Mouse (Mus musculus): ENCODE measurements around the gene Ppp6r2. TPM values are rescaled to one million over a fixed set of nuclear protein-coding genes. Genes with fewer than 3 reads are reported as not detected.
A peak's percentile ranks its signal among the peaks of the same experiment; 100 is the strongest.

Gene Ppp6r2
- total RNA-seq (2021), result 10 to 100 TPM; 39.6 to 49.0 TPM
- long read RNA-seq, experiment 1, partial matches to known transcripts, result 1 of 11 reads
- long read RNA-seq, experiment 1, other reads (novel, unspliced or antisense), result 8 of 11 reads
- long read RNA-seq, experiment 2, partial matches to known transcripts, result 1 of 7 reads
- long read RNA-seq, experiment 2, other reads (novel, unspliced or antisense), result 6 of 7 reads

- DNase-seq, result peak; percentile 86 to 93
Observed at GRCm38 (mm10) chr15:89210915-89211715, at the start of gene Ppp6r2. Gene Ppp6r2, plus strand, starts transcription at chr15:89211553.

DNA sequence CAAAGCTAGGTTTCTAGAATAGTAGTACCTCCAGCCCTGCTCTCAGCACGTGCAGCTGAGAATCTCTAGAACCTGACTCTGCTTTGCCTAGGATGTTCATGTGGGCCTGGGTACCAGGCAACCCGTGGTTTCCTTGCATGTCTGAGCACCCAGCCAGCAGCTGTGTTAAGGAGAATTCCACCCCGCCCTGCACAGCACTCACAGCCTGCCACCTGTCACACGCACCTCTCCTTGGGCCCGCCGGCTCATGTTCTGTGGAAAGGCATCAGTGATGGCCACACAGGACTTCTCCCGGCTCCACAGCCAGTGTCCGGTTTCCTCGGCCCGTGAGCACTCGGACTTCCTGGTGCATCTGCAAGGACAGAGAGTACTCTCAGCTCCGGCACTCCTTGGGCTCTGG, 45.9 kb upstream of the Ppp6r2 start:
- no peak for DNase-seq

- DNase-seq, result no peak
Observed at GRCm38 (mm10) chr15:89168922-89169321, 42.4 kb upstream of the Ppp6r2 start.

DNA sequence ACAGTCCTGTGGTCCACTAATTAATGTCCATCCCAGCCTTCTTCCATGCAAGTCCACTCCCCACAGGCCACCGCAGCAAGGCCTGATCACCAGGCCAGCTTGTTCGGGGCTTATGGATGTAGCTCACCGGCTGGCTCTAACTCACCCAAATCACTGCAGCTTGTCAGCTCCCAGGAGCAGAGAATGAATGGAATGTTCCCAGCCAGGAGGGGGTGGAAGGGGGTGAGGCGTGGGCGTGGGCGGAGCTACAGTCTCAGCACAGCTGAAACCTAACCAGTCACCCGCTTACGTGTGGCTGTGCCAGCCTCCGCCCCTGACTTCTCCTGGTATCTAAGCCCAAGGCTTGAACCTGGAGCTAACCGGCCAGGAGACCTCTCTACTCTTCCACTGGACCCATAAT, 41.9 kb upstream of the Ppp6r2 start:
- DNase-seq, result peak; percentile 86 to 91

GRCm38 (mm10) chr15:89170102-89170501, 41.3 kb upstream of the Ppp6r2 start:
- DNase-seq, result peak; percentile 27 to 59

GRCm38 (mm10) chr15:89171526-89172051, 39.8 kb upstream of the Ppp6r2 start:
- DNase-seq, result no peak

DNA sequence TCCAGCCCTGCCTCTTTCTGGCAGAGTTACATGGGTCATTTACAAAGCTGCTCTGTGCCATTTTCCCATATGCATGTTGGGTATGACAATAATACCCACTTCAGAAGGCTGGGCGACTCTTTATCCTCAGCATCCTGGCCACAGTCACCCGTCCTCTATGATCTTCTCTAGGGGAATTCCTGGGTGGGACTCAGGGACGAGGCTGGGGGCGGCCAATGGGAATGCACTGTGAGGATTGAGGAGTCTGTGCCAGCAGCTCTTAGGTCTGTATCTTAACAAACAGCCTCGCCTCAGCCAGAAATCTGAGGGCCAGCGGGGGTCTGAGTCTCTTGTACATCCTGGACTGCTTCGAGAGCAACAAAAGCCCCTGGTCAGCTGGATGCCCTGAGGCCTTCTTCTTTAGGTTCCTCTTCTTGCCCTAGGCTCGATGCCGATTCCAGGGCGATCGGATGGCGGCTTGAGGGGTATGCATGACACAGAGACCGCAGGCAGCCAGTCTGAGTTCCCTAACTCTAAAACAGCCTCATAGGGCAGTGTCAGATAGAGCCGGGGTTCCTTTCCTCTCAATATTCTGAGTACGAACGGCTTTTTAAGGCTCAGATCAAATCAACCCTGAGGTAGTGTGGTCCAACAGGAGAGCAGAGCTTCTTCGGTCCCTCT, 38.9 kb upstream of the Ppp6r2 start:
- no peak for DNase-seq

GRCm38 (mm10) chr15:89173024-89173905, 38.1 kb upstream of the Ppp6r2 start:
- peak; percentile 39 to 65 for DNase-seq

- peak; percentile 75 to 84 for DNase-seq
Observed at GRCm38 (mm10) chr15:89173906-89174214, 37.5 kb upstream of the Ppp6r2 start.

DNA sequence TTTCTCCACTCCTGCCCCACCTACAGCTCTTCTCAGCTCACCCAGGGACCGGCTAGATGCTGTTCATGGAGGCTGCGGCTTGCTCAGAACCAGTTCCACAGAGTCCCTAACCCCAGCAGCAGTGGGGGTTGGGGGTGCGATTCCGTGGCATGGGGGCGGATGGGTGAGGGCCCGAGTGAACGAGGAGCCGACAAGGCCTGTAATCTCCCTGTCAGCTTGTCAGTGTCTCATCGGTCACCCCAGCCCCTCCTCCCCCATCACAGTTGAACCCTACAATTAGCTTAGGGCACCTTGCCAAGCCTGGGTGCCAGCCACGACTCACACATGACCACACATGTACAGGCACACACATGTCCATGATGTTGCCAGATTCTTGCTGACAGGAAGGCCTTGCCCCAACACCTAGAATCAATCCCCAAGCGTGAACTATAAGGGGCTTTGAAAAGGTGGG, 36.4 kb upstream of the Ppp6r2 start:
- DNase-seq, result no peak

GRCm38 (mm10) chr15:89175411-89176155, 35.8 kb upstream of the Ppp6r2 start:
- DNase-seq, result no peak

DNA sequence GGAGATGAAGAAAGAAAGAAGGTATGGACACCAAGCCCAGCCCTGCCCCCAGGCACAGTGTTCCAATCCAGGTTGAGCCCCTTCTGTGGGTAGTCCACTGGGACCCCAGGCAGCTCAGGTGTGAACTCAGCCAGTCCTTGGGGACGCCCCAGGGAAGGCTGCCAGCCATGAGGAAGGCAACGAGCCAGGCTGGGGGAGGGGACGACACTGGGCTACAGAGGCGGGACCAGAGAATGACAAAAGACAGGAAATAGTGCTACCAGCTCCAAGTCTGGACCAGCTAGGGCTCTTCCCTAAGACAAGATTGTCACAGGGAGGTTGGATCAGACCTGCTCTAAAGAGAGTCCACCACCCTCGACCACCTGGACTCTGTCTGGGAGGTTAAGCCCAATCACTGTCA, 34.2 kb upstream of the Ppp6r2 start:
- peak; percentile 92 for DNase-seq

GRCm38 (mm10) chr15:89177576-89178259, 33.6 kb upstream of the Ppp6r2 start:
- no peak for DNase-seq

GRCm38 (mm10) chr15:89178260-89178860, 33.0 kb upstream of the Ppp6r2 start:
- no peak for DNase-seq

- peak; percentile 89 to 91 for DNase-seq
Observed at GRCm38 (mm10) chr15:89178954-89179629, 32.3 kb upstream of the Ppp6r2 start.

GRCm38 (mm10) chr15:89179630-89179964, 31.8 kb upstream of the Ppp6r2 start:
- DNase-seq, result no peak

DNA sequence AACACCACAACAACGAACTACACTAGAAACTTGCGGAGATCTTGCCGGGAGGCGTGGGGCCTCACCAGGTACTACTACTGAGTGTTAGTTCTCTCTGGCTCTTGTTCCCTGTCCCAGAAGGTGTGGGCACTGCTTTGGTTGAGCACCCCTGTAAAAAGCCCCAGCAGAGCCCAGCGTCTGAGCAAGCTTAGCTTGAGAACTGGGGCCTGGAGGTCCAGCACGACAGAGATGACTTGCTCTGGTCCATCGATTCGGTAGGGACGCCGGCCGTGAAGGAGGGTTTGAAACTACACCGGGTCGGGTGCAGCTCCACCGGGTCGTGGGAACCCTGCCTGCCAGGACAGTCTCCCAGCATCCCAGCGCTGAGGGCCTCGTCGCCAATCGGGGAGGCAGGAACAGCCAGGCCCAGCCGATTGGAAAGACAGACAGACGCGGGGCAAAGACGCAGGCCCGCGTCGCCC, 31.2 kb upstream of the Ppp6r2 start:
- peak; percentile 43 to 59 for DNase-seq

- DNase-seq, result peak; percentile 88 to 93
Observed at GRCm38 (mm10) chr15:89180571-89181229, 30.7 kb upstream of the Ppp6r2 start, which contains the start of gene Plxnb2. Gene Plxnb2, minus strand, starts transcription at chr15:89180788.
